Mouse (Mus musculus): ENCODE data around the gene Unc119.

Unc119 gene

GRCm38 (mm10) chr11:78343381-78344327 lies at the start of gene Unc119:
Gene Unc119 (plus strand): TSS chr11:78343482.
- in situ Hi-C loops (cut with MboI): no loop called here

- in situ Hi-C loops (cut with MboI): no loop called here
Measured at GRCm38 (mm10) chr11:78294585-78294984, 48.7 kb upstream of the Unc119 start.

GRCm38 (mm10) chr11:78300917-78301316 lies 42.4 kb upstream of the Unc119 start:
- in situ Hi-C loops (cut with MboI): no loop called here

- in situ Hi-C loops (cut with MboI): no loop called here
Measured at GRCm38 (mm10) chr11:78301357-78302084, 41.8 kb upstream of the Unc119 start, which contains the start of gene Spag5. Gene Spag5 (plus strand): TSS chr11:78301529.

GRCm38 (mm10) chr11:78305272-78305671 lies 38.0 kb upstream of the Unc119 start:
- in situ Hi-C loops (cut with MboI): no loop called here

GRCm38 (mm10) chr11:78310861-78311511 lies 32.3 kb upstream of the Unc119 start:
- in situ Hi-C loops (cut with MboI): no loop called here

GRCm38 (mm10) chr11:78313662-78314061 lies 29.6 kb upstream of the Unc119 start:
- in situ Hi-C loops (cut with MboI): no loop called here

- in situ Hi-C loops (cut with MboI): no loop called here
Measured at GRCm38 (mm10) chr11:78318411-78318810, 24.9 kb upstream of the Unc119 start.

- in situ Hi-C loops (cut with MboI): no loop called here
Measured at GRCm38 (mm10) chr11:78322076-78322831, 21.0 kb upstream of the Unc119 start.

- in situ Hi-C loops (cut with MboI): no loop called here
Measured at GRCm38 (mm10) chr11:78322860-78323259, 20.4 kb upstream of the Unc119 start, which contains the start of gene Aldoc. Gene Aldoc (plus strand): TSS chr11:78322968.

GRCm38 (mm10) chr11:78324000-78324785 lies 19.1 kb upstream of the Unc119 start:
- in situ Hi-C loops (cut with MboI): no loop called here

- in situ Hi-C loops (cut with MboI): no loop called here
Measured at GRCm38 (mm10) chr11:78324965-78325364, 18.3 kb upstream of the Unc119 start.

GRCm38 (mm10) chr11:78327215-78327614 lies 16.1 kb upstream of the Unc119 start:
- in situ Hi-C loops (cut with MboI): no loop called here

GRCm38 (mm10) chr11:78327634-78328511 lies 15.4 kb upstream of the Unc119 start, which contains the start of gene Pigs:
Gene Pigs (plus strand): TSS chr11:78328415.
- in situ Hi-C loops (cut with MboI): no loop called here

GRCm38 (mm10) chr11:78328512-78329056 lies 14.7 kb upstream of the Unc119 start:
- in situ Hi-C loops (cut with MboI): no loop called here

GRCm38 (mm10) chr11:78332676-78333075 lies 10.6 kb upstream of the Unc119 start:
- in situ Hi-C loops (cut with MboI): no loop called here

GRCm38 (mm10) chr11:78333992-78334391 lies 9.3 kb upstream of the Unc119 start:
- in situ Hi-C loops (cut with MboI): no loop called here

- in situ Hi-C loops (cut with MboI): no loop called here
Measured at GRCm38 (mm10) chr11:78337040-78337439, 6.2 kb upstream of the Unc119 start.

GRCm38 (mm10) chr11:78341702-78342101 lies 1.6 kb upstream of the Unc119 start:
- in situ Hi-C loops (cut with MboI): no loop called here
